Mouse (Mus musculus) midbrain, embryonic 13.5 days (tissue): ENCODE results near the gene Tnfrsf18. TPM values are rescaled to one million over a fixed set of nuclear protein-coding genes. Genes with fewer than 3 reads are reported as not detected.

ENCODE experiments used
- ATAC-seq: fragments of 200-750 bp; cut with Nextera tagmentation; 2 replicates; pipeline ENCODE4 v1.8.0; 2017; ENCODE audit warnings: mild to moderate bottlenecking, moderate TSS enrichment, moderate library complexity
- H3K27ac ChIP-seq: fragments of 300-500 bp; sonication (generic); 2 replicates; pipeline ENCODE4 v1.5.1; 2015; ENCODE audit warnings: inconsistent platforms, mild to moderate bottlenecking, moderate library complexity
- H3K27me3 ChIP-seq: fragments of 300-500 bp; sonication (generic); 2 replicates; pipeline ENCODE4 v1.6.1; 2015; ENCODE audit warnings: mild to moderate bottlenecking, inconsistent platforms
- H3K36me3 ChIP-seq: fragments of 300-500 bp; sonication (generic); 2 replicates; pipeline ENCODE4 v1.6.1; 2015; ENCODE audit warnings: mild to moderate bottlenecking, inconsistent platforms
- H3K4me1 ChIP-seq: fragments of 300-500 bp; sonication (generic); replicated peaks from 2 replicates; pipeline ENCODE4 v1.6.1; 2015; ENCODE audit warnings: inconsistent platforms
- H3K4me2 ChIP-seq: fragments of 300-500 bp; sonication (generic); replicated peaks from 2 replicates; pipeline ENCODE4 v1.6.1; 2015; ENCODE audit warnings: moderate library complexity, mild to moderate bottlenecking, inconsistent platforms
- H3K4me3 ChIP-seq: fragments of 300-500 bp; sonication (generic); replicated peaks from 2 replicates; pipeline ENCODE4 v1.5.1; 2015; ENCODE audit warnings: mild to moderate bottlenecking, inconsistent platforms
- H3K9ac ChIP-seq: fragments of 300-500 bp; sonication (generic); replicated peaks from 2 replicates; pipeline ENCODE4 v1.6.1; 2015; ENCODE audit warnings: mild to moderate bottlenecking, inconsistent platforms
- H3K9me3 ChIP-seq: fragments of 300-500 bp; sonication (generic); 2 replicates; pipeline ENCODE4 v1.6.1; 2016; ENCODE audit warnings: mild to moderate bottlenecking, inconsistent platforms
- WGBS: fragments of 180-500 bp; shearing (Covaris S2); methylation state at CpG from one replicate; pipeline ENCODE4 v1.1.7; 2015; 5-methylcytosine and 5-hydroxymethylcytosine counted together
- polyA plus RNA-seq: library from polyadenylated mRNA; unstranded; fragments of >200 nt; fragmentation: Nextera tagmentation; extraction: Ambion mirVana; gene quantifications from 2 replicates; pipeline ENCODE4 v1.2.1, GENCODE M21; 2015

Gene Tnfrsf18
- polyA plus RNA-seq, 1 experiment from 2014 or later, result 2.3 TPM

DNA sequence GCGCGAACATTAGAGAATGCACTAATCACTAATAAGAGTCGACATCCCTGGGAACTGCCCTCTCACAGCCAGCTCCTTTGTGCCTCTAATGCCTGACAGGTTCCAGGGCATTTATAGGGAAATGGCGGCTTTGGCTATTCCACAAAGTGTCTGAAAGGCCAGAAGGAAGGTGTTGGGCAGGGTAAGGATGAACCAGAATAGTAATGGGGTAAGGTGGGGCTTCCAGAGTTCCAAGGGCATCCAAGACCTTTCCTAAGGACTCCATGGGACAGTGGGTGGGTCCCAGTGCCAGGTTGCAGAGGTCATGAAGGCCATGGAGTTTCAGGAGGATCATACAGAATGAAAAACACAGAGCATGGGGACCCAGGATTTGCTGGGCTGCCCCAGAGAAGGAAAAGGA lies 8.3 kb downstream of the Tnfrsf18 start:
- no peak overlapping the region for H3K27ac ChIP-seq
- H3K9me3 ChIP-seq, result no peaks in the 10 kb centered on the region
- no peak for ATAC-seq
- 55% methylated on average over 4 of the region's 4 CpGs for WGBS
- peaks cover 33% of the 10 kb centered on the region for H3K4me1 ChIP-seq
- H3K27me3 ChIP-seq, result peaks cover 29% of the 10 kb centered on the region
- peak overlapping the region; percentile 16; the same call in 1 of the 2 replicates for H3K4me3 ChIP-seq
- peaks cover 3% of the 10 kb centered on the region; the same call in 1 of the 2 replicates for H3K36me3 ChIP-seq
- H3K9ac ChIP-seq, result no peak overlapping the region; the same call in 1 of the 2 replicates
- H3K4me2 ChIP-seq, result peak overlapping the region; percentile 34; the same call in 1 of the 2 replicates

DNA sequence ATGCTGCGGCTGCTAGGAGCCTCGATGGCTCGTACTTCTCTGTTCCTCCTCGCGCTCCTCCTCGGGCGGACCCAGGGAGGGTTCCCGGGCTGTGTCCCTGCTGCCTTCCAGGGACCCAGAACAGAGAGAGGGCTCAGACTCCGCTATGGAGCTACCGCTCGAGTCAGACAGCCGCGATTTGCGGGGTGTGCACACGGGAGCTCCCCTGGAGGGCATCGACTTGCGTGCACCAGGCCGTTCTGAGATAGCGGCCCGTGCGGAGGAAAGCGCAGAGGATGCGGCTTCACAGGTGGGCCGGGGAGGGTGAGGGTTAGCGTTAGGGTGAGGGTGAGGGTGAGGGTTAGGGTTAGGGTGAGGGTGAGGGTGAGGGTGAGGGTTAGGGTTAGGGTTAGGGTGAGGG lies 8.9 kb downstream of the Tnfrsf18 start:
- no peaks in the 10 kb centered on the region for H3K9me3 ChIP-seq
- H3K27ac ChIP-seq, result no peak overlapping the region
- 2% methylated on average over 25 of the region's 25 CpGs for WGBS
- H3K9ac ChIP-seq, result peak overlapping the region; percentile 7; the same call in 1 of the 2 replicates
- ATAC-seq, result no peak
- peak overlapping the region; percentile 34 for H3K4me2 ChIP-seq
- peak overlapping the region; percentile 16 for H3K4me3 ChIP-seq
- H3K27me3 ChIP-seq, result peaks cover 29% of the 10 kb centered on the region
- H3K4me1 ChIP-seq, result peaks cover 33% of the 10 kb centered on the region
- H3K36me3 ChIP-seq, result no peaks in the 10 kb centered on the region

DNA sequence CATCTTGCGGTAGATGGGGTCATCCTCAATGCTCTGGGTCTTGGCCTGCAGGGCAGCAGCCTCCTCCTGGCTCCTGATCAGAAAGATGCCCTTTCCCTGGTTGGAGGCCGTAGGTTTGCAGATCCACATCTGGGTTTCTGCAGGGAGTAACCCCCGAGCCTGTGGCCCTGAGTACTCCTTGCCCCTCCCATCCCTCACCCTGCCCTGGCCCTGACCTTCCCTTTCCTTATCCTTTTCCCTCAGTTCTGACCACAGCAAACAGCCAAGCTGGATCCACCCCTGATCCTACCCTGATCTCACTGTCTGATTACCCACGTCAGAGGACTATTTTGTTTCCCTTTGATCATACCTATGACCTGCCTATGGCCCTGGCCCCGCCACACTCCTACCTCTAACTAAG lies 18.8 kb downstream of the Tnfrsf18 start:
- no peaks in the 10 kb centered on the region for H3K4me1 ChIP-seq
- WGBS, result 75% methylated on average over 5 of the region's 5 CpGs

DNA sequence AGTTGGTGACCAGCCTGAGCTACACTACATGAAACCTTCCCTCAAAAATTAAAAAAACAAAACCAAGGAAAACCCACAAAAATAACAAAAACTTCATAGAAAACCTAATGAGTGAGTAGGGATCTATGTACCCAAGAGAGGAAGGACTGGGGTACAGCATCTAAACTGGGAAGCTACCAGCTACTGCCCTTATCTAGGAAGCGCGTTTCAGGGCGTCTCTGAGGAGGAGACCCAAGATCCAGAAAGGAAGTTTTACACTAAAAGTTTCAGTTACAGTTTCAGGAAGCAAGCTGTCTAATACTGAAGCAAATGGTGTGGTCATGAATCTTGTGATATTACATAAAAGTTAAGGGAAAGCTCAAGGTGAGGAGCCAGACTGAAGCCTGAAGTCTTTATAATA lies 23.8 kb downstream of the Tnfrsf18 start:
- no peaks in the 10 kb centered on the region for H3K36me3 ChIP-seq
- no peak overlapping the region for H3K27ac ChIP-seq
- no peaks in the 10 kb centered on the region for H3K4me1 ChIP-seq
- ATAC-seq, result no peak
- no peak overlapping the region for H3K9ac ChIP-seq
- H3K4me2 ChIP-seq, result no peak overlapping the region
- WGBS, result 83% methylated on average over 3 of the region's 3 CpGs
- H3K4me3 ChIP-seq, result no peak overlapping the region
- H3K9me3 ChIP-seq, result no peaks in the 10 kb centered on the region
- H3K27me3 ChIP-seq, result no peaks in the 10 kb centered on the region

More for the DNA sequence above, 18.8 kb downstream of the Tnfrsf18 start:
- Histone ChIP-seq H3K27me3 (no peaks in the 10 kb centered on the region), H3K9me3 (no peaks in the 10 kb centered on the region), H3K4me3 (no peak overlapping the region), H3K36me3 (no peaks in the 10 kb centered on the region), H3K9ac (no peak overlapping the region), H3K27ac (no peak overlapping the region), H3K4me2 (no peak overlapping the region)
- ATAC-seq, result no peak

DNA sequence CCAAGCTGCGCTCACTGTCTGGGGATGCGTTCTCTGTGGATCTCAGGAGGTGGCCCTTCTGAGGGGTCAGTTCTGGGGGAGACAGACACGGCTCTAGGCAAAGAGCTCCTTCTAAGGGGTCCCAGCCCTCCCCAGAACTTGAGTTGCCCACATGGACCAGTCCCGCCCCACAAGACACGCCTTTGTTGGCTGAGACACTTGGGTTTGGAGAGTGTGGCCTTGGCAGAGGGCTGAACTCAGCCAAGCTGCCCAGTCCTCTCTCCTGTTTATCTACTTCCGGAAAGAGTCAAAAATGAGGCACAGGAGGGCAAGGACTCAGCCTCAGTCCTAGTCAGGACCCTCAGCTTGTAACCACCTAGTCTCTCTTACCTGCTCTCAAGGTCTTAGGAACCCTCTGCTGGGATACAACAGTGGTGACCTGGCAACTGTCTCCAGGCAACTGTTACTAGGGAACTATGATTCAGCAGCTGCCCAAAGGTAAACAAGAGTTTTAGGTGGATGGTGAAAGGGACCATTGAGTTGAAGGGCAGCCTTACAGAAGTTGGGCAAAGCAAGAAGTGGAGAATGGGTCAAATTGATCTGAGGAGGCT lies 24.5 kb downstream of the Tnfrsf18 start:
- WGBS, result 80% methylated on average over 6 of the region's 6 CpGs
- no peaks in the 10 kb centered on the region for H3K9me3 ChIP-seq
- no peaks in the 10 kb centered on the region for H3K27me3 ChIP-seq
- ATAC-seq, result no peak
- no peak overlapping the region for H3K4me3 ChIP-seq
- no peaks in the 10 kb centered on the region for H3K4me1 ChIP-seq
- H3K36me3 ChIP-seq, result no peaks in the 10 kb centered on the region
- H3K27ac ChIP-seq, result no peak overlapping the region
- no peak overlapping the region for H3K4me2 ChIP-seq
- no peak overlapping the region for H3K9ac ChIP-seq

DNA sequence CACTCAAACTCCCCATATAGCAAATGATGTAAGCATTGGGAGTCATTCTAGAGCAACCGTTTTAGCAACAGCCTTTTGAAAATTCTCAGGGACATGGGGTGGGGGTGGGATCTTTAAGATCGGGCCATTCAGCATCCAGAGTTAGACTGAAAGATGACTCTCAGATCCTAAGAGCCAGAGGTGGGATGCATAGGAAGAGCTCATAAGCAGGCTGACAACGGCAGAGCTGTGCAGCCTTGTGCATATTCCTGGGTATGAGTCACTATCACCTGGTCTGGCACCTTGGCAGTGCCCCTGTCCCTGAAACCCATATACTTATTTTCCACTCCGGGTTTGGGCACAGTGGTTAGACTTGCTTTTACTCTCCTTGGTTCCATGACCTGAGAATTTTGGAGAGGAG lies 27.1 kb downstream of the Tnfrsf18 start:
- no peaks in the 10 kb centered on the region for H3K36me3 ChIP-seq
- no peak overlapping the region for H3K4me3 ChIP-seq
- H3K4me1 ChIP-seq, result no peaks in the 10 kb centered on the region
- no peak overlapping the region for H3K9ac ChIP-seq
- no peak overlapping the region for H3K4me2 ChIP-seq
- no peak overlapping the region for H3K27ac ChIP-seq
- H3K27me3 ChIP-seq, result no peaks in the 10 kb centered on the region
- ATAC-seq, result no peak
- H3K9me3 ChIP-seq, result no peaks in the 10 kb centered on the region
- WGBS, result 83% methylated on average over 4 of the region's 4 CpGs

DNA sequence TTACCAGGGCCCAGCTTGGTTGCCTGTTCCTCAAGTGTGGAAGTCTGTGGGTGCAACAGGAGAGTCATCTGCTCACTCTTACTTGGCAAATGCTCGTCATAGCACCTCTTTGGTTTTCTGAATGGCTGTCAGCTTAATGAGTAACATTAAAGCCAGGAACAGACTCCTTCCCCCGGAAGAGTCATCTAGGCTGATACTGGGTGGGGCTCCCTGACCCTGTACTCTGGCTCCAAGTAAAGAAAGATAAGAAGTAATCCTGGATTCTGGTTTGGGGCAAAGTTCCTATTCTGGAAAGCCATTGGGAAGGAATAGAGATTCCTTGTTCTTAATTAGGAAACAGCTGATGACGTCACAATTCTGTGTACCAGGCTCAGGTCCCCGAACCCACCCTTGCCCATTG lies 28.2 kb downstream of the Tnfrsf18 start:
- H3K4me1 ChIP-seq, result no peaks in the 10 kb centered on the region
- no peak overlapping the region for H3K9ac ChIP-seq
- no peak overlapping the region for H3K27ac ChIP-seq
- H3K36me3 ChIP-seq, result no peaks in the 10 kb centered on the region
- no peak for ATAC-seq
- no peaks in the 10 kb centered on the region for H3K27me3 ChIP-seq
- H3K4me3 ChIP-seq, result no peak overlapping the region
- H3K4me2 ChIP-seq, result no peak overlapping the region
- WGBS, result 93% methylated on average over 4 of the region's 4 CpGs
- no peaks in the 10 kb centered on the region for H3K9me3 ChIP-seq

DNA sequence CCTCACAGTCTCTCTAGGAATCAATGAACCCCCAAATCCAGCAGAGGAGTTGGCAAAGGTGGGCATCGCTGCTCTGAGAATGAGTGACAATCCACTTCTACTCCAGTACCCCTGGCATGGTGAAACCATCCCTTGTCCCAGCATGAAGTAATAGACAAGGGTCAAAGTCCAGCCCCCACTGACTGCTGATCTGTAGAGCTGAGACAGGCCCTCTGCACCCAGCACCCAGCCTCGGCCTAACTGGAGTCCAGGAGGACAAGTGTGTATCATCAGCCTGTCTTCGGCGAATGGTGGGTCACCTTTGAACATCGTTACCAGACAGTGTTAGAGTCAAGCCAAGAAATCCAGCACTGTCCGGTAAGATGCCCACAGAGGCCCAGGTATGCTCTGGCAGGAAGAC lies 28.6 kb downstream of the Tnfrsf18 start:
- H3K4me2 ChIP-seq, result no peak overlapping the region
- H3K27me3 ChIP-seq, result no peaks in the 10 kb centered on the region
- H3K9ac ChIP-seq, result no peak overlapping the region
- no peak overlapping the region for H3K27ac ChIP-seq
- no peak overlapping the region for H3K4me3 ChIP-seq
- ATAC-seq, result no peak
- 97% methylated on average over 6 of the region's 6 CpGs for WGBS
- no peaks in the 10 kb centered on the region for H3K4me1 ChIP-seq
- no peaks in the 10 kb centered on the region for H3K9me3 ChIP-seq
- H3K36me3 ChIP-seq, result no peaks in the 10 kb centered on the region

DNA sequence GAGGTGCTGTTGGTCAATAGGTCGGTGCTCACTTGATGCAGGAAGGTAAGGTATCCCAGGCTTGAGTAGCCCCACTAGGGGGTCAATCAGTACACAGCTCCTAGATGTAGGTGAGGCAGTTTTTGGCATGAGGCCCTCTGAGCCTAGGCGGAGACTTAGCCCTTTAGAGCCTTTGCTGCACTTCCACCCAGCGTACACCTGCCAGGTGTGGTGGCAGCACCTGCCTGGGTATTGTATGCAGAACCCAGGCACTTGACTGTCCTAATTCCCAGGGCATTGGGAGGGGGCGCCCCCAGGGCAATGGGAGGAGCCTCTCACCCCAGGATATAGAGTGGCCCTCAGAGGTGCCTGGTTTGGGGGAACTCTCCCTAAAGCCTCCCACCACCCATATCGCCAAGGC lies 29.2 kb downstream of the Tnfrsf18 start:
- no peak overlapping the region for H3K4me2 ChIP-seq
- H3K27ac ChIP-seq, result no peak overlapping the region
- no peaks in the 10 kb centered on the region for H3K27me3 ChIP-seq
- H3K9me3 ChIP-seq, result no peaks in the 10 kb centered on the region
- H3K36me3 ChIP-seq, result no peaks in the 10 kb centered on the region
- H3K9ac ChIP-seq, result no peak overlapping the region
- ATAC-seq, result no peak
- WGBS, result 93% methylated on average over 5 of the region's 5 CpGs
- no peaks in the 10 kb centered on the region for H3K4me1 ChIP-seq
- no peak overlapping the region for H3K4me3 ChIP-seq

DNA sequence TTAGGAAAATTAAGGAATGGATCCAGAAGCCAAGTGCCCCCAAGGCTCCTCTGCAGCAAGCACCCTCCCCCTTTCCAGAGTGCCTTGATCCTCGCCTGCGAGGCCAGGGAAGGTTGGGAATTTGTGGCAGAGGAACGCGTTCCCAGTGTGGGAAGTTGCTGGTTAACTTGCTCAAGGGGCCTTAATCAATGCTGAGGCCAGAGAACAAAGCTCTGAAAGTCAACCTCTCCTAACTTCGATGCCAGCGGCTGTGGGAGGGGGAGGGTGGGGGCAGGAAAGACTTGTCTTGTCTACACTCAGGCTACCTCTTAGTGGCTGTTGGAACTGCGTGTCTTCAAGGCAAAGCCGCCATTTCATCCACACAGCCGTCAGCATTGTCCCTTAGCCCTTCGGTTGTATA lies 31.7 kb downstream of the Tnfrsf18 start:
- WGBS, result 76% methylated on average over 10 of the region's 10 CpGs
- H3K4me3 ChIP-seq, result no peak overlapping the region
- no peaks in the 10 kb centered on the region for H3K27me3 ChIP-seq
- no peaks in the 10 kb centered on the region for H3K4me1 ChIP-seq
- no peaks in the 10 kb centered on the region for H3K9me3 ChIP-seq
- no peaks in the 10 kb centered on the region for H3K36me3 ChIP-seq
- no peak overlapping the region for H3K9ac ChIP-seq
- no peak for ATAC-seq
- no peak overlapping the region for H3K27ac ChIP-seq
- H3K4me2 ChIP-seq, result no peak overlapping the region

DNA sequence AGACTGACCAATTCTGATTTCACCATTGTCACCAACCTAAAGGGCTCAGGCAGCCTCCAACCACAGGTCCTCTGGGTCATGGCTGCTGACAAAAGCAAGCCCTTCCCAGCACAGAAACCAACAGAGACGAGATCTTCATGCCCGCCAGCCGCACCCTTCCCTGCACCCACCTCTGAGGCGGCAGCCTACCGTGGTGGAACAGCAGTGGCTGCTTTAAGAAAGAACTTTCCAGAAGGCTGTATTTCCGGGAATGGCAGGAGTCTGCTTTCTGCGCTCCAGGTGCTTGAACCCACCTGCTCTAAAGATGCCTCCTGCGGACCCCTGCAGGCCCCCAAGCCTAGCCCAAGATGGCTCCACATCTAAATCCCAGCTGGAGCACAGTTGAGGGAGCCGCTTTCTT lies 32.9 kb downstream of the Tnfrsf18 start:
- Histone ChIP-seq H3K9ac (no peak overlapping the region), H3K4me2 (no peak overlapping the region), H3K27me3 (no peaks in the 10 kb centered on the region), H3K27ac (no peak overlapping the region), H3K9me3 (no peaks in the 10 kb centered on the region), H3K4me1 (peaks cover 3% of the 10 kb centered on the region), H3K4me3 (no peak overlapping the region), H3K36me3 (no peaks in the 10 kb centered on the region)
- ATAC-seq, result no peak
- WGBS, result 78% methylated on average over 9 of the region's 9 CpGs

DNA sequence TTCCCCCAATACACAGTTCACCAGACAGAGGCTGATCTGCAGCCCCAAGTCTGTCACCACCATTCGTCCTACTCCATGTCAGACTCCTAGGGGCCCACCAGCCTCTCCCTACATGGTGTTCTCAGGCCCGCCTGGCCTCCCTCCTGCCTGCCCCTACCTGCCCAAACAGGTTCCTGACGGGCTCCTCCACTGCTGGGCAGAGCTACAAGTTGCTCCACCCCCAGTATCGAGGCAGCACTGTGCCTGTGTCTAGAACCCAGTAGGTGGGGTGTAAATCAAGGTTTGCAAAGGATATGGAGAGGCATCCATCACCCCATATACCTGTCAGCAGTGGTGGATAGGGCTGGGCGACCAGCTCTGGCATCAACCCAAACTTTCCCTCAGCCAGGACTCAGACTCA lies 33.3 kb downstream of the Tnfrsf18 start, which contains the start of gene Ttll10:
Ttll10 (minus strand) TSS at position 154 of the 400 bp plus-strand sequence.
- Histone ChIP-seq H3K27me3 (no peaks in the 10 kb centered on the region), H3K4me3 (no peak within 1 kb of the TSS), H3K9ac (no peak within 1 kb of the TSS), H3K36me3 (no peaks in the 10 kb centered on the region), H3K9me3 (no peaks in the 10 kb centered on the region), H3K27ac (no peak within 1 kb of the TSS), H3K4me2 (no peak within 1 kb of the TSS), H3K4me1 (peaks cover 8% of the 10 kb centered on the region)
- WGBS, result 46% methylated on average over 5 of the region's 5 CpGs
- no peak for ATAC-seq

DNA sequence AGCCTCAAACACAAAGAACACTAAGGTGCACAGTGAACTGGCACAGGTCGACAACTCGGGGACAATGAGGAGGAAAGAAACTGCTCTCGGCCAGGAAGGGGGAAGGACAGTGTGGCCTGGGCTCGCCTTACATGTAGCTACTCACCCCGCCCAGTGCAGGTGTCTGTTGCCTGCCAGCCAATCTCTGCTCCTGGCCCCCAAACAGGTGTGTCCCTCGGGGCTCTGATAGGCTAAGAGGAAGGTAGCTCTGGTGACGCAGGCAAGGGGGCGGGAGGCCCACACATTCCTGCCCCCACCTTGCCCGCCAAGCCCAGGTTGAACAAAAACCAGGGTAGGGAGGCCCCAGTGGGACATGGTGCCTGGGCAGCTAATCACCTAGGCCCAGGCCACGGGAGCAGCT lies 33.7 kb downstream of the Tnfrsf18 start:
- no peaks in the 10 kb centered on the region for H3K27me3 ChIP-seq
- no peak overlapping the region for H3K4me2 ChIP-seq
- no peak for ATAC-seq
- H3K9ac ChIP-seq, result no peak overlapping the region
- H3K4me1 ChIP-seq, result peaks cover 8% of the 10 kb centered on the region
- WGBS, result 46% methylated on average over 10 of the region's 10 CpGs
- no peaks in the 10 kb centered on the region for H3K9me3 ChIP-seq
- H3K36me3 ChIP-seq, result no peaks in the 10 kb centered on the region
- H3K27ac ChIP-seq, result no peak overlapping the region
- no peak overlapping the region for H3K4me3 ChIP-seq
